Mouse (Mus musculus): ENCODE measurements at regions not wholly inside any gene's neighbourhood (a gene's known extent, or its start where the extent isn't known, plus 50 kb on each side); places are given as distances from the start of the nearest gene placed in this dataset.

DNA sequence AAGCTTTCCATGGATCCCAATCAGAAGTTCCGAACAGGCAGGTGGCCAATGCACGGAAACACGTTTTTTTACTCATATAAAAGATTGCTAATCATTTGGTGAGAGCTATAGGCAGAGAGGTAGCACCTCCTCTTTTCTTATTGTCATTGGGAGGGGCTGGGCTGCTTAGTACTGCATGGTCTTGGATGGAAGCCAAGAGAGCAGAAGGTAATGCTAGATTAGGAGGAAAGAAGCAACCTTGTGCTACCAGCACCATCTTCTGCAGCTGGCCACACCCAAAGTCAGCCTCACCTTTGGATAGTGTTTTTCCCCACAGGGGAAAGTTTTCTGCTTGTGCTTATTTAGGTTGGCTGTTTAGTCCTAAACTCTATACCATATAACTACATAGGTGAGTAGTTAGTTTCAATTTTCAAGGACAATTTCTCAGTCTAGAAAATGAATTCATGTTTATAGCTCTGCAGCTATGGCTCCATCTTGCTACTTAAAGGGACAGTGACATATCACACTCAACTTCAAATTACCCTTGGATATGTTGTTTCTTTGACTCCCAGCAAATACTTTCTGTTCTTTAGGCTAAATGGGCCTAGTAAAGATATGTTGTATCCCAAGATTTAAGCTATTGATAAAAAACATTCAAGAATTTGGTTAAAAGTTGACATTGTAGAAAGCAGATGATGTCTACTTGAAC lies 66.6 kb upstream of the Lcorl start:
- no peak for DNase-seq
